Mouse (Mus musculus): Measurements from ENCODE around the gene Spaca4. TPM values are rescaled to one million over a fixed set of nuclear protein-coding genes. Genes with fewer than 3 reads are reported as not detected.
A peak's percentile ranks its signal among the peaks of the same experiment; 100 is the strongest.

Gene Spaca4
- total and polyA plus RNA-seq, 3 experiments, result not detected

GRCm38 (mm10) chr7:45681046-45681736 lies 44.4 kb downstream of the Spaca4 start:
- H3K4me2 ChIP-seq (ENCODE audit: insufficient read depth, low read depth, poor library complexity, severe bottlenecking), result no peak overlapping the region
- no peaks in the 10 kb centered on the region for H3K9me3 ChIP-seq (replicated peaks; ENCODE audit: low read length)
- H3K27me3 ChIP-seq (replicated peaks), result no peaks in the 10 kb centered on the region
- H3K4me3 ChIP-seq (replicated peaks in 1 of 3; ENCODE audit: low read depth in 2 of 3, low read length in 2 of 3, poor library complexity in 1 of 3), result peak overlapping the region in 1 of 3 experiments; percentile 28
- TF ChIP-seq BHLHE40 (IDR thresholded peaks at IDR 0.05; ENCODE audit: low read depth, low read length), result peak; percentile 43; the same call in 1 of the 2 replicates
- TF ChIP-seq IRF4 (IDR thresholded peaks at IDR 0.05; ENCODE audit: low read depth, low read length), result peak; percentile 30; the same call in 1 of the 2 replicates
- peak; percentile 90 for TF ChIP-seq MAX (IDR thresholded peaks at IDR 0.05; ENCODE audit: low read length)
- TF ChIP-seq SIN3A (IDR thresholded peaks at IDR 0.05; ENCODE audit: low read length), result peak; percentile 45; the same call in 1 of the 2 replicates
- TF ChIP-seq ZMIZ1 (IDR thresholded peaks at IDR 0.05; ENCODE audit: low read depth, low read length), result no peak
- TF ChIP-seq TCF12 (IDR thresholded peaks at IDR 0.05; ENCODE audit: low read depth, low read length), result peak; percentile 61
- TF ChIP-seq CTCF (conservative IDR thresholded peaks at IDR 0.05 in 1 of 2, IDR thresholded peaks at IDR 0.05 in 1 of 2; ENCODE audit: low read depth in 2 of 2, low read length in 2 of 2), result no peak
- no peak for TF ChIP-seq SMC3 (IDR thresholded peaks at IDR 0.05; ENCODE audit: low read depth, low read length)
- TF ChIP-seq PAX5 (IDR thresholded peaks at IDR 0.05; ENCODE audit: low read length), result no peak
- TF ChIP-seq ETS1 (conservative IDR thresholded peaks at IDR 0.05; ENCODE audit: low read depth, low read length), result 0 out of 2 replicates have a peak, but pooled peaks have one; percentile 29
- no peak for TF ChIP-seq NRF1 (IDR thresholded peaks at IDR 0.05; ENCODE audit: low read depth, low read length)
- peak; percentile 65; the same call in 1 of the 2 replicates for TF ChIP-seq MEF2A (IDR thresholded peaks at IDR 0.05; ENCODE audit: borderline replicate concordance, low read depth, low read length)
- TF ChIP-seq MYC (IDR thresholded peaks at IDR 0.05; ENCODE audit: low read depth, low read length), result peak; percentile 62; the same call in 1 of the 2 replicates
- TF ChIP-seq JUND (conservative IDR thresholded peaks at IDR 0.05; ENCODE audit: low read depth, low read length), result no peak
- no peak for TF ChIP-seq RAD21 (IDR thresholded peaks at IDR 0.05; ENCODE audit: low read depth, low read length)
- TF ChIP-seq MXI1 (IDR thresholded peaks at IDR 0.05; ENCODE audit: low read depth, low read length), result peak; percentile 68; the same call in 1 of the 2 replicates
- 0 out of 2 replicates have a peak, but pooled peaks have one; percentile 15 for TF ChIP-seq HCFC1 (IDR thresholded peaks at IDR 0.05; ENCODE audit: low read depth, low read length)
- TF ChIP-seq JUN (IDR thresholded peaks at IDR 0.05; ENCODE audit: insufficient read depth, low read depth, low read length), result no peak
- TF ChIP-seq CHD1 (IDR thresholded peaks at IDR 0.05; ENCODE audit: low read depth, low read length), result 0 out of 2 replicates have a peak, but pooled peaks have one; percentile 26
- TF ChIP-seq TBP (conservative IDR thresholded peaks at IDR 0.05; ENCODE audit: low read depth, low read length), result 0 out of 2 replicates have a peak, but pooled peaks have one; percentile 15
- TF ChIP-seq ZKSCAN1 (IDR thresholded peaks at IDR 0.05; ENCODE audit: borderline replicate concordance, low read depth, low read length), result no peak
- no peak for TF ChIP-seq POLR2AphosphoS2 (IDR thresholded peaks at IDR 0.05; ENCODE audit: low read depth, low read length)
- TF ChIP-seq ELF1 (IDR thresholded peaks at IDR 0.05; ENCODE audit: low read depth, low read length), result peak; percentile 58
- peak; percentile 51; the same call in 1 of the 2 replicates for TF ChIP-seq EP300 (IDR thresholded peaks at IDR 0.05; ENCODE audit: low read length)
- no peak for TF ChIP-seq KAT2A (IDR thresholded peaks at IDR 0.05; ENCODE audit: insufficient replicate concordance, low read length)
- no peak for TF ChIP-seq USF1 (IDR thresholded peaks at IDR 0.05; ENCODE audit: low read depth, low read length)
- DNase-seq (ENCODE audit: extremely low read depth), result peak; percentile 72
- H3K36me3 ChIP-seq (replicated peaks in 1 of 2; ENCODE audit: control insufficient read depth in 1 of 2, insufficient read depth in 1 of 2, low read length in 1 of 2), result no peaks in the 10 kb centered on the region
- H3K4me1 ChIP-seq (ENCODE audit: control insufficient read depth in 1 of 2, insufficient read depth in 2 of 2), result peaks cover 34 to 68% of the 10 kb centered on the region in 2 experiments
- no peaks in the 10 kb centered on the region for H3K79me2 ChIP-seq (replicated peaks; ENCODE audit: control insufficient read depth, extremely low read depth, insufficient read depth, poor library complexity, severe bottlenecking)
- in situ Hi-C loops (cut with MboI; ENCODE audit: low pct_ligation_motif_present, low pct_unique_long_range_greater_than_20kb, low sequenced_read_pairs) (loop anchor here (5.0 to 10.0 kb wide), 3 partner anchors 44 to 216 kb away; partner anchors contain the start of genes Bax and Mamstr), dilution Hi-C loops (cut with MboI; ENCODE audit: extremely low pct_ligation_motif_present, extremely low pct_unique_long_range_greater_than_20kb, low sequenced_read_pairs) (no loop called here)
- no peak overlapping the region for H3K9ac ChIP-seq (ENCODE audit: insufficient read depth, low read depth)
- peak overlapping the region; percentile 81 for H3K27ac ChIP-seq (ENCODE audit: insufficient read depth, low read depth)

All from CH12.LX (cell line).